Mouse (Mus musculus): Measurements from ENCODE around the gene Plch2.

Gene Plch2

DNA sequence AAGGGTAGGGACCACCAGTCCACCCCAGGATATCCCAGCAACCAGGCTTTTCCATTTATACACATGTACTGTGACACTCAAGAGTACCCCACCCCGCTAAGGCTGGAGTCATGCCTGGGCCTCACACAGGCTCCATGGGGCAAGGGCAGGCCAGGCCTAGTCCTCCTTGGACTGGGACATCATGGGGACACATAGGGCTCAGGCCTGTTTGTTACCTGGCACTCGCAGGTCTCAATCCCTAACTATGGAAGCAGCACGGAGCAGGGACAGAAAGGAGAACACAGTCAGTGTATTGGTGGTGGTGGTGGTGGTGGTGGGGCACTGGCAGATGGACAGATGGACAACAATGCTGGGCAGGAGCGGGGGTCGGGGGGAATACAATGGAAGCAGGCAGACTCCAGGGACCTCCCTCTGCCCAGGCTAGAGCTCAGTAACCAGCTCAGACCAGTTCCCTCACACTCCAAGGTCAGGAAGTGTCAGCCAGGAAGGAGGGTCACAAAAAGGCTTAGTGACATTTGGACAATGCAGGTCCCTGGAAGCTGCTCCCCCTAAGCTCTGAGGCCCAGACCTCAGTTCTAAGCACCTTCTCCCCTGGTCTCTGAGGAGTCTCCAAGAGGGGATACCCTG lies 71.3 kb downstream of the Plch2 start:
- WGBS = 85% methylated on average over 5 of the region's 5 CpGs

DNA sequence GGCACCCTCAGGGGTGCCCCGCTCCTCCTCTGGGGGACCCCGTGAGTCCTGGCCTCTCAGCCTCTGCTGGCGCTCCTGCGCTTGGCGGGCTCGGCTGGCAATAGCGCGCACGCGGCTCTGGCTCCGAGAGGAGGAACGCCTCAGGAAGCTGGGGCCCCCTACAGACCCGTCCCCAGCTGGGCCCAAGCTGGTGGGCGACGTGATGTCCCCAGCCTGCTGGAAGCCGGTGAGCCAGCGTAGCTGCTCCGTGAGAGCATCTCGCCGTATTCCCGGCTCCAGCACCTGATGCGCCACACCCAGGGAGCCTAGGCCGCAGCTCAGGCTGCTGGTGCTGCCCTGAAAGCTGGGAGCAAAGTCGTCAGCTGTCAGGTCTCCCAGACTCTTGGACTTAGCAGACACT lies 72.8 kb downstream of the Plch2 start:
- WGBS = 60% methylated on average over 24 of the region's 24 CpGs

DNA sequence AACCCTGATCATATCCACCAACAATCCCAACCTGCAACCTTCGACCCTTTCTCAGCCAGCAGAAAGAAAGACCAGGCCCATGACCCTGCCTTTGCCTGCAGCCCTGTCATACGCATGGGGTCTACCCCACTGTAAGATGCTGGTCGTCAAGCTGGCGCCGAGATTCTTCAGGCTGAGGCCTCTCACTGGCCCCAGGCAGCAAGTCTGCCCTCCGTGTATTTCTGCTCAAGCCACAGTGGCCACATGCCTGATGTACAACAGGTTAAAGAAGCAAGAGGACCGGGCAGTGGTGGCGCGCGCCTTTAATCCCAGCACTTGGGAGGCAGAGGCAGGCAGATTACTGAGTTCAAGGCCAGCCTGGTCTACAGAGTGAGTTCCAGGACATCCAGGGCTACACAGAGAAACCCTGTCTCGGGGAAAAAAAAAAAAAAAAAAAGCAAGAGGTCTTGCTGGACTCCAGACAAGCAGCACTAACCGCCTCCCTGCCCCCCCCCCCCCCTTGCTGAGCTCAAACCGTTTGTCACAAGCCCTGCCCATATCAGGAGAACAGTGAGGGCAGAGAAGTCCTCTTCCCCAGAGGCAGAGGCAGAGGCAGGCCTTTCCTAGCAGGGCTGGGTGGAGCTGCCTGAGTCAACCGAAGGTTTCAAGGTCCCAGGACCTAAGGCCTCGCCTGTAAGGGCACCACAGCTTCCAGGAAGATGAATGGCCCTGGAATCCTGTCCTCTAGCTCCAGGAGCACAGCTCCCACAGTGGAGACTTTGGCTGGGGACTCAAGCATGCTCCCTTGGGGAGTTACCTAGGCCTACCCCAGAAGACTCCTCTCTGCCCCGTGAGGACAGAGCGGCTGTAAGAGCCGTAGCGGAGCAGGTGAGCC lies 74.1 kb downstream of the Plch2 start:
- WGBS = 83% methylated on average over 18 of the region's 19 CpGs

DNA sequence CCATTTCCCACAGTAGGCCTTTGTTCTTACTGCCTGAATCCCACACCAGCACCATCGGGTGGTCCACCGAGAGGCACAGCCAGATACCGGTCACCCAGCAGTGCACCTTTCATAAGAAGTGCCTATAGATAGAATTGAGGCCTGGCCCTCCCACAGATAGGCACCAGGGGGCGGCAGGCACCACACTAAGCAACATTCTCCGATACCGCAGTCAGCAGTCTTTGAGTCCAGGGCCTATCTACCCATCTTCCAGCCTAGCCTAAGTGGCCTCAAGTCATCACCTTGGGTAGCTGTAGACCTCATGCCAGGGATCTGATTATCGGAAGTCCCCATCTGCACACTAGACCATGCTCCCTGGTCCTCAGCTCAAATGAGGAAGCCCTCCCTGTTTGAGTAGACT lies 75.1 kb downstream of the Plch2 start:
- WGBS = 18% methylated on average over 7 of the region's 7 CpGs

DNA sequence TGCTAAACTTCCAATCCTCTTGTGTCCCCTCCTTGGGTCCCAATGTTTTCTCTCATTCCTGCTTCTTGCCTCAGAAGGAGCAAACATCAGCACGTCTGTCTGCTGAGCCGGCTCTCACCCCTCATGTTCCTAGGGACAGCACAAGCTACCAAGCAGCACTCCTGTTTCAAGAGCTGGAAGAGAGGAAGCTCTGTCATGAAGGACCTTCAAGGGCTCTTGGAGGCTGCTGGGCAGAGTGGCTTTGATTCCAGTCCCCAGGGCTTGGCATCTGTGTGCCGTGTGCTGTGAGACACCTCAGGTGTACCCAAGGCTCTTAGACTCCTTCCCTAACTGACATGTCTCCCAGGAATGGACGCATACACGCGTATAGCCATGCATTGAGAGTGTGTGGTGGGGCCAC lies 75.5 kb downstream of the Plch2 start:
- WGBS = 68% methylated on average over 6 of the region's 6 CpGs

DNA sequence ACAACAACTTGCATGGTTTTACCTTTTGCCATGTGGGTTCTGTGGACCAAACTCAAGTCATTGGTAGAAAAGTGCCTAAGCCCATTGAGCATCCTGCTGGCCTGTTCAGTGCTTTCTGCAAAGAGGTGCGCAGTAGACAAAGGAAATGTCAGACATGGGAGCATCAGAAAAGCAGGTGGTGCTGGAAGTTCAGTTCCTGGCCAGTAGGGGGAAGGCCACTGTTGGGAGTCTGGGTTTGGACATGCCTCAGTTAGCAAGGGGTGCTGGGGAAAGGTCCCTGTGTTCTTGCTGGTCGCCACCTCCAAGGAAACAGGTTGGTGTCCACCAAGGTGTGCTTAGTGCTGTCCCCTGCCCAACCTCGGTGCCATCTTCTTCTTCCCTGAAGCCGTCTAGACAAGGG lies 76.5 kb downstream of the Plch2 start:
- WGBS = 94% methylated on average over 4 of the region's 4 CpGs

DNA sequence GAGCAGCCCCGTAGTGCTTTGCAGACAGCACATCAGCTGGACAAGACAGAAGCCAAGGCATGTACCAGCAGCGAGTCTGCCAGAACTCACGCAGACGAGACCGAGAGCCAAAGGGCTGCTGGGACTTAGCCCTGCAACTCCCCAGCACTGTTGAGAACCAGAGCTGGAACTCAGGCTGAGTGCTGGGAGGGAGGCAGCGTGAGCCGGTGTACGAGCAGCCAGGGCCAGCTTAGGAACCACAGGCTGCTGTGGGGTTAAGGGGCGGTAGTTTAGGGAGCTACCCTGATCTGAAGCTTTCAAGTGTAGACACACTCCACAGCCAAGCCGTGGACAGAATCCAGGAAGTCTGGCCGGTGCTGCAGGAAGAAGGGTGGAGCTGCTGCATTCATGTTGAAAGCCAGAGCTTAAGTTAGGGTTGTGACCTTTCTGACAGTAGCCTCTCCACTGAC lies 82.4 kb downstream of the Plch2 start:
- WGBS = 73% methylated on average over 11 of the region's 11 CpGs

DNA sequence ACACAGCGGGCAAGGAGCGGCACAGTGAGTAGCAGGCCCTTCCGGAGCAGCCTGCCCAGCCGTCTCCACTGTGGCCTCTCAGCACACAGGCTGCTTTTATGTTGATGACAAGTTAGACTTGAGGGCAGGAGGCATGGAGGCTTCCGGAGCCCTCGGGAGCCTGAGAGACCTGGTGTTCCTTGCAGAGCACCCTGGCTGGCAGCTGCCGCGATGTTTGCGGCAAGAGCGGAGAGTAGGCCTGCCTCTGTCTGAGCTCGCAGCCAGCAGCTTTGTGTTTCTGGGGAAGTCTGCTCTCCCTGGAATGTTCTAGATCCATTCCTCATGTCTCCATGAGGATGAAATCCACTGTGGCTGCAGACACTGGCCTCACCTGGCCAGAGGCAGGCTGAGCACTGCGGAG lies 84.0 kb downstream of the Plch2 start:
- 93% methylated on average over 12 of the region's 12 CpGs for WGBS

DNA sequence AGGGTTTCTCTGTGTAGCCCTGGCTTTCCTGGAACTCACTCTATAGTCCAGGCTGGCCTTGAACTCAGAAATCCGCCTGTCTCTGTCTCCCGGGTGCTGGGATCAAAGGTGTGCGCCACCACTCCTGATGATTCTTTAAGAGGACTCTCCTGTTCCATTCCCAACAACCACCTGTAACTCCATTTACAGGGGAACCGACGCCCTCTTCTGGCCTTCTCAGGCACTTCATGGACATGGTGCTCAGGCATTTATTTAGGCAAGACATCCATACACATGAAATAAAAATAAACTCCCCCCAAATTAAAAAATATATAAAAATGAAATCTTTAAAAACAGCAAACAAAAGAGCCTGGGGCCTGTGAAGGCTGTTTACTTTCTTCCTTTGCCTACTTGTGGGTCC lies 89.4 kb downstream of the Plch2 start:
- WGBS = 58% methylated on average over 5 of the region's 5 CpGs

DNA sequence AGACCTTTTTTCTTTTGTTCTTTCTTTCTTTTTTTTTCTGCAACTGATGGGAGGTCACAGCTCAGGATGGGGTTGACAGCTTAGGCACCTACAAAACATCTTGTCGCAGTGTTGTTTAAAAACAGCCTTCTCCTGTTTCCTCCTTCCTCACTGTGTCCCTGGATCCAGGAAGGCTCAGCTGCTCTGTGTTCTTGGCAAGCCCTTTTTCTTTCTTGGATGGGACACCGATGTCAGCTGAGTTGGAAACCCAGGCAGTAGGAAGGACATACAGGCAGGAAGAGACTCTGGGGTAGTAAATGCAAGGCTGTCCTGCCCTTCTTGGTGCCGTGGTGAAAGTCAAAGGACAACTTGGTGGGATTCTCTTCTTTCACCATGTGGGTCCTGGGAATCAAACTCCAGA lies 90.7 kb downstream of the Plch2 start:
- 26% methylated on average over 3 of the region's 3 CpGs for WGBS

DNA sequence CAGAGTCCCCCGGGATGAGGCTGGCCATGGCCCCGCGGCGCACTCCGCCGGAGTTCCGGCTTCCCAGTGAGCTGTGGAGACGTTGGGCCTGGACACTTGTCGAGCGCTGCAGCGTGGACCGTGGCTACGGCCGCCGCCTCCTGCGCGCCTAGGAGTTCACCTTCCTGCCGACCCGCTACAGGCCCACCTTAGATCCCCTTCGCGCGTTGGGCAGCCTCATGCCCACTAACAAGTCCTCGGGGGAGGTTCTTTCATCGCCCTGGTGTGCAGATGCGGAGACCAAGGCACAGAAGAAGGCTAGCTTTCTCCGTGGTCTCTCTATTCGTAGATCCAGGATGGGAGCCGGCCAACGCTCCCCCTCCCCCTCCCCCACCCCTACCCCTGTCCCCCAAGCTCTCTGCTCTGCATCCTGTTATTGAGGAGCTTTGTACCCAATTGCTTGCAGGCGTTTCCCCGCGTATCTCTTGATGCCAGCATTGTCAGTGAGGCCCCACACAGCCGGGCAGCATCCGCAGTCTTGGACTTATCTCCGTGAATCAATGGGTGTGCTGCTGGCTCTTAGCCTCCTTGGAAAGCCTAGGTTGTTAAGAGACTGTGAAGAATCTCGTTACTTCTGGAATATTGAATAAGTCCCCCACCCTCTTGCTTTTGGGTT lies 91.9 kb downstream of the Plch2 start:
- WGBS = under 1% methylated on average over 35 of the region's 36 CpGs

DNA sequence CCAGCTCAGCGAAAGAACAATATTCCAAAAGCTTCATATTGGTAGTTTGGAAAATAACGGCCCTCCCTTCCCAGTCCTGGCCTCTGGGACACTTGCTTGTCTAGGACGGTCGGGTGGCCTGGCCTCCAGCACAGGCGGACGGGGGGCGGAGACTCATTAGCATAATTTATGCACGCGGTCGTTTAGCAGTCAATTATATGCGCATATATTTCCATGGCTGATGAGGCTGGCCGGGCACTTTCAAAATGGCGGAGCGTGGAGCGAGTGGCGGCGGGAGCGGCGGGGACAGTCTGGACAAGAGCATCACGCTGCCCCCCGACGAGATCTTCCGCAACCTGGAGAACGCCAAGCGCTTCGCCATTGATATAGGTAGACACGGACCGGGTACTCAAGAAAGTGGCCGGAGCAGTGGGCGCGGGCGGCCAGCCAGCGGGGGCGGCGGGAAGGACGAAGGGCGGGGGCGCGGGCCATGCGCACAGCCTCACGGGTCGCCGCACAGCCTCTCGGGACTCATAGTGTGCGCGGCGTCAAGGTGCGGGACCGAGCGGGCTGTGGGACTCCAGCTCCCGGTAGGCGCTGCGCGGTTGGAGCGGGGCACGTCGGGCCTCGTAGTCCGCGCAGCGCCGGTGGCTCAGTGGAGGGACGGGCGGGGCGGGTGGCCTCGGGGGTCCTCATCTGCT lies 92.5 kb downstream of the Plch2 start, which contains the start of gene Pank4:
TSS of gene Pank4 (plus strand) at position 223 of the 680 bp plus-strand sequence.
- WGBS = under 1% methylated on average over 64 of the region's 66 CpGs

DNA sequence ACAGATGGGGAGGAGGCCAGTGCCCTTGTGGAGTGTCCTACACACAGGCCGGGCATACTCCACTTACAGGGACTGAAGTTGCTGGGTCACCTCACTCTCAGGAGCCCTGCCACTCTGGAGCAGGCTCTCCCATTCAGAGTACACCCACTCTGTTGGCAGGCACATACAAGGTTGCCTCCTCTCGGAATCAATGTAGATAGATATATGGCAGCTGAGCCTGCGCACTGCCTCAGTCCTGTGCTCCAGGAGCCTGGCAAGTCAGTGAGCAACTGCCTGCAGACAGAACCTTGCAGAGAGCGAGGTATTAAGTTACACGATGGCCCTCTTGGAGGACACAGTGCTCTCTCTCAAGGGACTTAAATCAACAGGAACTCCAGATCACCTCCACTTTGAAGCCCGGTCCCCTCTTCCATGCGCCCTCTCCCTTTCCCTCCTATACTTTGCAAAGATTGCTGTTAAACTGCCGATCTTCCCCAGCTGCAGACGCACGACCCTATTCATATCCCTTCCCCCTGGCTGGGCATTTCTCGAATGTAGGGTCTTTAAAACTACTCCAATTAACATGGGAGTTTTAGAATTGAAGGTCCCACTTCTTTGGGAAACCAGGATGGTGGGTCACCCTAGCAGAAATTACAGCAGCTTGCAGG lies 93.3 kb downstream of the Plch2 start:
- 27% methylated on average over 11 of the region's 11 CpGs for WGBS

DNA sequence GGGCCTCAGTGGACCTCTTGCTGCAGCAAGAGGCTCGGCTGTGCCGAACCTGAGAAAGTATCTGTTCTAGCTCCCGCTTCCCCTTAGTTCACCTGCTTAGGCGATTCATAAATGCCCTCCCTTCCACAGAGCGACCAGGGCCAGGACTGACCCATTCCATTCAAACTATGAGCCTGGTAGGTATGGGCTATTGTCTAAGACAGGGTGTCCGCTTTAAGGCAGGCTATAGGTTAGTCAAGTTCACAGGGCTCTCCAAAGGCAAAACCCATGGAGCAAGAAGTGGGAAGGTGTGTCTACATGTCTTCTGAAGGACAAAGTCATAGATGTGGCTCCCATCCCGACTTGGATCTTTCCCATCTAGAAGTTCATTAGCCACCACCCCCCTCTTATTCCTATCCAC lies 93.9 kb downstream of the Plch2 start:
- WGBS = 51% methylated on average over 7 of the region's 7 CpGs

DNA sequence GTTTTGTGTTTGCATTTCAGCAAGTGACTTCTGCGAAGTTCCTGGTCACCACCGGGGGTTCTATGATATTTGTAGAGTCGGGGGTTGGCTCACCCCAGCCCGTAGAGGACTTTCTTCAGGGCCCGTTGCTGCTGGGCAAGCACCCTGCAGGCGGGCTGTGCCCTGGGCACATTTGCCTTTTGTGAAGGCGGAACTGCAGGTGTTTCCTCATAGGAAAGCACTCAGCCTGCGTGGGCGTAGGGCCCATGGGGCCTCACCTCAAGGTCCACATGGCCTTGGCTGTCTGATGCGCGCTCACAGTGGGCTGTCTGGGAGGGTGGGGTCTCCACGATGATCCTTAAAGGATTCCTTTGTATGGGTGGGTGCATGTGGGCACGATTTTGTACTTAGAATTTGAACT lies 94.7 kb downstream of the Plch2 start:
- WGBS = 30% methylated on average over 13 of the region's 13 CpGs

DNA sequence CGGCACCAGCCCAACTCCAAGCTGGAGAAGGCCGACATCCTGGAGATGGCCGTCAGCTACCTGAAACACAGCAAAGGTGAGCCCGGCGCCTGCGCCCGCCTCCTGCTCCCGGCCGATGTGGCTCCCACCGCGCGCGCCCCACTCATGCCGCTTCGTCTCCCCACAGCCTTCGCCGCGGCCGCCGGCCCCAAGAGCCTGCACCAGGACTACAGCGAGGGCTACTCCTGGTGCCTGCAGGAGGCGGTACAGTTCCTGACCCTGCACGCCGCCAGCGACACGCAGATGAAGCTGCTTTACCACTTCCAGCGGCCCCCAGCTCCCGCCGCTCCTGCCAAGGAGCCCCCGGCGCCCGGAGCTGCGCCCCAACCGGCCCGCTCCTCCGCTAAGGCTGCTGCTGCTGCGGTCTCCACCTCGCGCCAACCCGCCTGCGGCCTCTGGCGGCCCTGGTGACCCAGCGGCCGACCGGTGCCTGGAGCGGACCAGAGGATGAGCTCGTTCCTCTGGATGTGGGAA lies 95.3 kb downstream of the Plch2 start:
- WGBS = 2% methylated on average over 47 of the region's 47 CpGs

DNA sequence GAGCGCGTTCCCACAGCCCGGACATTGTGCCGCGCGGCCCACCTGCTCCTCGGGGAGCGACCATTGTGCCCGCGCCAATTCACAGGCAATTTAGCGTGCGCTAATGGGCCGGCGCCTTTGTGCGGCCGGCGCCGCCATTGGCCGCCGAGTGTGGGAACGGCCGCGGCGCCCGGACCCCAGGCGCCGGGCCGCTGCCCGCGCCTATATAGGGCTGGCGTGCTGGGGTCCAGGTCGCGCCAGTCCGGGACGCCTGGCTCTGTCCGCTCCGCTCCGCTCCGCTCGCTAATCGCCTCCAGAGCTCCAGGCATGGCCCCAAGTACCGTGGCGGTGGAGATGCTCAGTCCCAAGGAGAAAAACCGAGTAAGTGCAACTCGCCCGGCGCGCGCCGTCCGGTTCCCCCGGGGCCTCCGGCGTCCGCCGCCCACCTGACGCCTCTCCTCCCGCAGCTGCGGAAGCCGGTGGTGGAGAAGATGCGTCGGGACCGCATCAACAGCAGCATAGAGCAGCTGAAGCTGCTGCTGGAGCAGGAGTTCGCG lies 95.8 kb downstream of the Plch2 start, which contains the start of gene Hes5:
TSS of gene Hes5 (plus strand) at position 234 of the 536 bp plus-strand sequence.
- under 1% methylated on average over 65 of the region's 65 CpGs for WGBS

DNA sequence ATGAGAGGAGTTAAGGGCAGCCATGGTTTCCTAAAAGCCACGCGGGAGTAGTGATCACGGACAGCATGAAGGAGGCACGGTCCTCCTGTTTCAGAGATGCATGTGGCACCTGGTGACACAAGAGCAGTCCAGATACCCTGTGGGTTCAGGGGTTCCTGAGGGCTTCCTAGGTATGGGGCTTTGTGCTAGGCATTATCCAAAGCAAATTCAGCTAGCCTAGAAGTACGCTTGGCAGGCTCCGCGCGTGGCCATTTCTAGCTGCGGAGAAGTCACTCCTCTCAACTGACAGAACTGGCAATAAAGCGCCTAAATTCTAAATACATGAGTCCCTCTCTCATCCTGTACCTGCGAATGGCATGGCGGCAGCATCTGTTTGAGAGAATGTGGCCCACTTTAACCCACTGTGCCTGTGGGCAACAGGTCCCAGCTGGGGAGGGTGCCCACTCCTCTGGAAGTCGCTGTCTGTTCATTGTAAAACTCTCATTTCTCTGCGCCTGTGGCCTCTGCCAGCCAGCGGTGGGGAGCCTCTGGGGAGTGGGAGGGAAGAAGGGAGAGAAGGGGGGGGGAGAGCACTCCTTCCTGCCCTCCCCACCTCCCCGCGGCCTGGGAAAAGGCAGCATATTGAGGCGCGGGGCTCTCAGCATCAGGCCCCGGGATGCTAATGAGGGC lies 96.4 kb downstream of the Plch2 start:
- WGBS = 26% methylated on average over 20 of the region's 20 CpGs

DNA sequence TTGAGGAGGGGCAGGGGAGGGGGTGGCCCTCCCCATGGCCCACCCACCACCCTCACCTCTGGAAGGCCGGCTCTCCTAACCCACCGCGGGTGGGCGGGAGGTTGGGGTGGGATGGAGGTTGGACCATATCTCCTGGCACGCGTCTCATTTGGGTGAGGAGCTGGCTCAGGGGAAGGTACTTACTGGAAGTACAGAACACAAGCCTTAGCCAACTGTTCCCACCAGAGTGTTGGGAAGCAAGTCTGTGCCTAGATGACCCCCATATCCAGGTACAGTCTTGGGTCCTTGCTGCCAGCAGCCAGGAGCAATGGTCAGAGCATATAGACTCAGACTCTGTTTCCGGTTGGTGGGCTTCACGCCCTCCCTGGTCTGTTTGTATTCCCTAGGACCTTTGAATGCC lies 98.0 kb downstream of the Plch2 start:
- 22% methylated on average over 8 of the region's 8 CpGs for WGBS

DNA sequence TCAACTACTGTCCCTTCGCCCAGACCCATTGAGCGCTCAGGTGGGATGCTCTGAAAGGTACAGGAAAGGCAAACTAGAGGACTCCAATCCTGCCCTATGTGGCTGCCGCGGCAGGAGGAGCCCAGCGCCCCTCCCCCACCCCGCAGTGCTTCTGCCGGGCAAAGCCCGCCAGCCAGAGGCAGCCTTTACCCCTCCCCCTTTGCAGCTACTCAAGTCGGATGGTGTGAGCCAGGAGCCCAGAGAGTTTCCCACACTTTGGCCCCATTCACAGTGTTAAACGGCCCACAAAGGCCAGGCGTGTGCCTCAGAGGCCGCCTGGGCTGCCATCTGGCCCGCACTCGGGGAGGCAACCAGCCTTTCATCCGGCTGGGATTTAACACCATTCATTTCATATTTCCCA lies 98.4 kb downstream of the Plch2 start:
- 6% methylated on average over 15 of the region's 15 CpGs for WGBS

Data from cerebral cortex, adult 2 months (tissue).